In genomic region chr12:91748241-91748865, GRCm38 (mm10) we compare ENCODE assay signal across 8 mouse cellular contexts. TPM values are rescaled to one million over a fixed set of nuclear protein-coding genes. Genes with fewer than 3 reads are reported as not detected.
A peak's percentile ranks its signal among the peaks of the same experiment; 100 is the strongest.
DNase-seq lines count a peak whose midpoint lies in the region; ATAC-seq and TF ChIP-seq lines count a peak whose summit lies in the region.

No protein-coding gene starts in this region.

- H3K27me3 ChIP-seq in intestine, embryonic 14.5 days (replicated peaks; ENCODE audit: control insufficient read depth, insufficient read depth, low read length): no peaks in the 10 kb centered on the region
- H3K27me3 ChIP-seq in liver, embryonic 15.5 days: no peaks in the 10 kb centered on the region

- peak; percentile 32 to 45 for DNase-seq in cerebellum, postnatal 14 days
- DNase-seq in cerebellum, postnatal 4 days (ENCODE audit: low spot score in 2 of 2): no peak
- peak; percentile 30 for DNase-seq in lung, postnatal 36 days
- no peak for DNase-seq in lung, adult 2 months
- DNase-seq in intestine, embryonic 14.5 days (ENCODE audit: low spot score): no peak
- no peak for DNase-seq in thymus, postnatal 4 days

- WGBS in lung, adult 2 months: 67% methylated on average over 18 of the region's 18 CpGs
- WGBS in intestine, embryonic 14.5 days: 71% methylated on average over 18 of the region's 18 CpGs
- 42% methylated on average over 18 of the region's 18 CpGs for WGBS in liver, embryonic 15.5 days (ENCODE audit: insufficient replicate concordance)

- H3K9ac ChIP-seq in intestine, embryonic 14.5 days (ENCODE audit: low read length): no peak overlapping the region
- no peak overlapping the region for H3K9ac ChIP-seq in liver, embryonic 15.5 days

- no peak for TF ChIP-seq POLR2A in lung, adult 2 months (IDR thresholded peaks at IDR 0.05; ENCODE audit: borderline replicate concordance, extremely low read depth, low read depth, low read length)

- H3K4me1 ChIP-seq in lung, adult 2 months (ENCODE audit: control insufficient read depth, insufficient read depth, low read length): 0 out of 2 replicates have a peak, but pooled peaks cover 2% of the 10 kb centered on the region
- H3K4me1 ChIP-seq in intestine, embryonic 14.5 days (replicated peaks; ENCODE audit: control insufficient read depth, insufficient read depth, low read length): peaks cover 7% of the 10 kb centered on the region
- H3K4me1 ChIP-seq in liver, embryonic 15.5 days (replicated peaks): peaks cover 73% of the 10 kb centered on the region

- no peak for TF ChIP-seq CTCF in lung, adult 2 months (IDR thresholded peaks at IDR 0.05; ENCODE audit: insufficient read depth, low read length)

- no peak overlapping the region for H3K27ac ChIP-seq in intestine, embryonic 14.5 days (ENCODE audit: low read depth)
- peak overlapping the region; percentile 53; the same call in 1 of the 2 replicates for H3K27ac ChIP-seq in liver, embryonic 15.5 days (replicated peaks)

- ATAC-seq in intestine, embryonic 14.5 days (replicated peaks; ENCODE audit: low FRiP score, low TSS enrichment, low read depth): peak; percentile 49
- no peak for ATAC-seq in liver, embryonic 15.5 days (ENCODE audit: insufficient read depth)
- no peak for ATAC-seq in inflammation-experienced regulatory T-cells, adult 6 months

- no peaks in the 10 kb centered on the region for H3K36me3 ChIP-seq in intestine, embryonic 14.5 days (ENCODE audit: control insufficient read depth, insufficient read depth, low read length)
- peaks cover 5% of the 10 kb centered on the region for H3K36me3 ChIP-seq in liver, embryonic 15.5 days (replicated peaks)

- H3K9me3 ChIP-seq in intestine, embryonic 14.5 days (ENCODE audit: control insufficient read depth, low read length): no peaks in the 10 kb centered on the region
- no peaks in the 10 kb centered on the region for H3K9me3 ChIP-seq in liver, embryonic 15.5 days (replicated peaks)

- H3K4me3 ChIP-seq in lung, adult 2 months (replicated peaks; ENCODE audit: extremely low read depth, low read depth, low read length): no peak overlapping the region
- H3K4me3 ChIP-seq in intestine, embryonic 14.5 days (ENCODE audit: low read depth, low read length): no peak overlapping the region
- no peak overlapping the region for H3K4me3 ChIP-seq in liver, embryonic 15.5 days (replicated peaks)

- no peak overlapping the region for H3K4me2 ChIP-seq in intestine, embryonic 14.5 days (ENCODE audit: low read length)
- H3K4me2 ChIP-seq in liver, embryonic 15.5 days: peak overlapping the region; percentile 36

RNA-seq across cellular contexts. Expression of gene Ston2, which starts 39.8 kb away (rescaled TPM):
- 22.2 and 23.7 TPM in 2 replicates for polyA plus RNA-seq in lung, adult 2 months (2012; rRNA removed)
- 7.3 and 8.3 TPM in 2 replicates for polyA plus RNA-seq in intestine, embryonic 14.5 days (2014; fragmentation: Nextera tagmentation; extraction: Ambion mirVana)
- polyA plus RNA-seq in liver, embryonic 15.5 days (2015; fragmentation: Nextera tagmentation; extraction: Ambion mirVana): 13.6 and 14.5 TPM in 2 replicates
- 1 to 10 TPM in 1 of 3 experiments, under 1 TPM in 2; 0.69 to 2.0 (median 0.82) TPM for polyA plus RNA-seq in inflammation-experienced regulatory T-cells, adult 6 months (2017; shearing (Covaris generic))

Comparison
In these comparisons a context has a peak if more than half of its experiments do, and no peak if none do; other contexts are left out.
1. DNase-seq: peak in cerebellum, postnatal 14 days (2 of 2) and lung, postnatal 36 days (single experiment); none in cerebellum, postnatal 4 days (0 of 2), lung, adult 2 months (single experiment), intestine, embryonic 14.5 days (single experiment) and thymus, postnatal 4 days (single experiment).